Mouse (Mus musculus) kidney, adult 2 months (tissue): ENCODE data around the gene Gm20708. TPM values are rescaled to one million over a fixed set of nuclear protein-coding genes. Genes with fewer than 3 reads are reported as not detected.

ENCODE experiments used
- DNase-seq: peaks from one replicate; pipeline ENCODE4 v3.0.0; 2021
- H3K27ac ChIP-seq: fragments of 200-500 bp; 2 replicates; pipeline ENCODE4 v1.5.1; 2012; ENCODE audit warnings: low read depth, low read length, control low read depth, inconsistent platforms; ENCODE audit not compliant: insufficient read depth
- H3K27me3 ChIP-seq: fragments of 200-500 bp; replicated peaks from 2 replicates; pipeline ENCODE4 v1.6.1; 2012; ENCODE audit warnings: mild to moderate bottlenecking, moderate library complexity, low read length, inconsistent platforms; ENCODE audit not compliant: control insufficient read depth, insufficient read depth
- H3K36me3 ChIP-seq: fragments of 200-500 bp; 2 replicates; pipeline ENCODE4 v1.6.1; 2012; ENCODE audit warnings: mild to moderate bottlenecking, moderate library complexity, low read length, inconsistent platforms; ENCODE audit not compliant: control insufficient read depth, insufficient read depth
- H3K4me1 ChIP-seq: fragments of 200-500 bp; 2 replicates; pipeline ENCODE4 v1.6.1; 2011; ENCODE audit warnings: low read length; ENCODE audit not compliant: control insufficient read depth, insufficient read depth
- H3K4me3 ChIP-seq: fragments of 200-500 bp; 2 replicates; pipeline ENCODE4 v1.5.1; 2011; ENCODE audit warnings: mild to moderate bottlenecking, low read depth, low read length, control low read depth; ENCODE audit not compliant: insufficient read depth
- CTCF ChIP-seq: fragments of 200-500 bp; conservative IDR thresholded peaks from 2 replicates; pipeline ENCODE4 v1.5.1; 2011; ENCODE audit warnings: low read depth, mild to moderate bottlenecking, control low read depth, low read length, moderate library complexity, mixed read lengths; ENCODE audit not compliant: insufficient read depth, insufficient read length
- POLR2A ChIP-seq: fragments of 200-500 bp; IDR thresholded peaks from one replicate; pipeline ENCODE4 v1.6.1; 2011; ENCODE audit warnings: low read depth, low read length, control low read depth
- WGBS: fragments of 180-500 bp; shearing (Covaris S2); methylation state at CpG from one replicate; pipeline ENCODE4 v1.1.7; 2018; 5-methylcytosine and 5-hydroxymethylcytosine counted together
- polyA plus RNA-seq: library from polyadenylated mRNA; depleted of rRNA; stranded (reverse); fragments of >200 nt; gene quantifications from 2 replicates; pipeline ENCODE4 v1.2.3, GENCODE M21; 2012

The Gm20708 gene
- polyA plus RNA-seq, 1 experiment, result 0.22 TPM

GRCm38 (mm10) chr11:117855360-117855759, 45.9 kb downstream of the Gm20708 start:
- WGBS, result 85% methylated on average over 5 of the region's 5 CpGs

GRCm38 (mm10) chr11:117855975-117856374, 46.5 kb downstream of the Gm20708 start:
- Histone ChIP-seq H3K27ac (no peak overlapping the region), H3K4me3 (no peak overlapping the region), H3K27me3 (no peaks in the 10 kb centered on the region), H3K36me3 (no peaks in the 10 kb centered on the region), H3K4me1 (no peaks in the 10 kb centered on the region; the same call in 1 of the 2 replicates)
- no peak for DNase-seq
- TF ChIP-seq CTCF (no peak), POLR2A (no peak)
- 45% methylated on average over 1 of the region's 1 CpGs for WGBS

More at GRCm38 (mm10) chr11:117855360-117855759, 45.9 kb downstream of the Gm20708 start:
- no peak overlapping the region for H3K27ac ChIP-seq
- no peak for DNase-seq
- no peaks in the 10 kb centered on the region; the same call in 1 of the 2 replicates for H3K4me1 ChIP-seq
- TF ChIP-seq CTCF (no peak), POLR2A (no peak)
- H3K4me3 ChIP-seq, result no peak overlapping the region
- no peaks in the 10 kb centered on the region for H3K36me3 ChIP-seq
- H3K27me3 ChIP-seq, result no peaks in the 10 kb centered on the region

- TF ChIP-seq POLR2A, result no peak
- no peak for TF ChIP-seq CTCF
- no peak overlapping the region for H3K27ac ChIP-seq
- H3K4me3 ChIP-seq, result no peak overlapping the region
- H3K36me3 ChIP-seq, result no peaks in the 10 kb centered on the region
- no peaks in the 10 kb centered on the region; the same call in 1 of the 2 replicates for H3K4me1 ChIP-seq
- no peak for DNase-seq
- 94% methylated on average over 10 of the region's 10 CpGs for WGBS
- no peaks in the 10 kb centered on the region for H3K27me3 ChIP-seq
Observed at GRCm38 (mm10) chr11:117857462-117857861, 48.0 kb downstream of the Gm20708 start.

GRCm38 (mm10) chr11:117858392-117858791, 48.9 kb downstream of the Gm20708 start:
- Histone ChIP-seq H3K27ac (no peak overlapping the region), H3K4me1 (no peaks in the 10 kb centered on the region), H3K27me3 (no peaks in the 10 kb centered on the region), H3K36me3 (no peaks in the 10 kb centered on the region), H3K4me3 (no peak overlapping the region)
- WGBS, result 68% methylated on average over 3 of the region's 3 CpGs
- TF ChIP-seq CTCF (no peak), POLR2A (no peak)
- DNase-seq, result no peak

- Histone ChIP-seq H3K36me3 (no peaks in the 10 kb centered on the region), H3K4me3 (no peak within 1 kb of the TSS), H3K4me1 (no peaks in the 10 kb centered on the region), H3K27ac (no peak within 1 kb of the TSS), H3K27me3 (no peaks in the 10 kb centered on the region)
- TF ChIP-seq CTCF (no peak), POLR2A (no peak)
- no peak for DNase-seq
- WGBS, result 17% methylated on average over 23 of the region's 23 CpGs
Observed at GRCm38 (mm10) chr11:117860601-117861000, 51.1 kb downstream of the Gm20708 start, which contains the start of gene Tmem235. Gene Tmem235, plus strand, starts transcription at chr11:117860752.

- 41% methylated on average over 11 of the region's 11 CpGs for WGBS
- H3K4me3 ChIP-seq, result no peak overlapping the region
Observed at GRCm38 (mm10) chr11:117863174-117863856, 53.8 kb downstream of the Gm20708 start.

GRCm38 (mm10) chr11:117864805-117865204, 55.3 kb downstream of the Gm20708 start:
- Histone ChIP-seq H3K27me3 (no peaks in the 10 kb centered on the region), H3K4me3 (no peak overlapping the region), H3K36me3 (no peaks in the 10 kb centered on the region), H3K27ac (no peak overlapping the region), H3K4me1 (no peaks in the 10 kb centered on the region)
- no peak for DNase-seq
- TF ChIP-seq CTCF (no peak), POLR2A (no peak)
- 67% methylated on average over 2 of the region's 2 CpGs for WGBS

More at GRCm38 (mm10) chr11:117863174-117863856, 53.8 kb downstream of the Gm20708 start:
- no peaks in the 10 kb centered on the region for H3K27me3 ChIP-seq
- no peak for TF ChIP-seq CTCF
- no peak for TF ChIP-seq POLR2A
- DNase-seq, result peak; percentile 75
- no peaks in the 10 kb centered on the region for H3K4me1 ChIP-seq
- H3K36me3 ChIP-seq, result no peaks in the 10 kb centered on the region
- H3K27ac ChIP-seq, result no peak overlapping the region
